Mouse (Mus musculus): ENCODE data around the gene Islr2.

Islr2 gene

DNA sequence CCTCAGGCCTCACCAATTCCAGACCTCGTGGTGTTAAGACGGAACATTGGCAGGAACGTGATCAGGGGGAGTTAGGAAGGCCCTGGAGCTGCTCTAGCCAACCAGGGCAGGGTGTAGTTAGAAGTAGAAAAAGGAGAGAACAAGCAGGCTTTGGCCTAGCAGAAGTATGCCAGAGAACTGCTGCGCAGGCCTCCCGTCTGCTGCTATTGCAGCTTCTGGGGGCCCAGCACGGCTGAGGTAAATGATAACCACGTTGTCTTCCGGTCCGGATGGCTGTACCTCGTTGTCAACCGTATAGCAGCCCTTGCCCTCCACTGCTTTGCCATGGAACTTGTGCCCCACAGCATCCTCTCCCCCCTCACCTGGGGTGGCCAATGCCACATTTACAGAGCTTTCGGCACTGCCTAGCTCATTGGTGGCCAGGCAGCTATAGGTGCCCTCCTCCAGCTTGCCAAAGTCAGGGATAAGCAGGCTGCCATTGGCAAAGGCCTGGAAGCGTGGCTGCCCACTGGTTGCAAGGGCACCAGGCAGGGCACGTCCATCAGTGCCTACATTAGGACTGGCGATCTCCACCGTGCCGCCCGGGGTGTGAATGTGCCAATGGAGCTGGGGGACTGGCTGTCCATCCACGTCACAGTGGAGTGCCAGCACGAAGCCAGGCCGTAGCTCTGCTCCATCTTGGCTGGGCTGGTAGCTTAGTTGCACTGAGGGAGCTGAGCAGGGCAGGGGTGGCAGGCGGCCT, 47.1 kb downstream of the Islr2 start:
- no peak for DNase-seq (ENCODE audit: low read depth in 1 of 2, low spot score in 2 of 2)

DNA sequence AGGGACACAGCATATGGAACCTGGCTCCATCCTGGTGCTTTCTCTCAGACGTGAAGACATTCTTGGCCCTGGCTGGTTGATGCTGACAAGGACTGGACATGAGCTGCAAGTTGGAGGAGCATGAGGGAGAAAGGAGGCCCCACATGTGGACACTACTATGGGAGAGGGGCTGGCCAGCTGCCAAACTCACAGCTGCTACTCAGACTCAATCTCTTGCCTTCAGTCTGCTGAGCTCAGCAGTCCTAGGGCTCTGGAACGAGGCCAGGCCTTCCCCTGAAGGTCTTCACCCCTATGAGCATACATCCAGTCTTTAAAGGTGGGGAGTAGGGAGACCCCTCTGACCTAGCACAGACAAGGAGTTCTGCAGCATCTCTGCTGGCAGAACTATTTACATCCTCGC, 48.8 kb downstream of the Islr2 start:
- no peak for DNase-seq (ENCODE audit: low read depth in 1 of 2, low spot score in 2 of 2)

GRCm38 (mm10) chr9:58153095-58153494, 51.0 kb downstream of the Islr2 start:
- no peak for DNase-seq (ENCODE audit: low read depth in 1 of 2, low spot score in 2 of 2)

- DNase-seq (ENCODE audit: low read depth in 1 of 2, low spot score in 2 of 2): no peak
These were observed 53.3 kb downstream of the Islr2 start for GRCm38 (mm10) chr9:58150733-58151361.

DNA sequence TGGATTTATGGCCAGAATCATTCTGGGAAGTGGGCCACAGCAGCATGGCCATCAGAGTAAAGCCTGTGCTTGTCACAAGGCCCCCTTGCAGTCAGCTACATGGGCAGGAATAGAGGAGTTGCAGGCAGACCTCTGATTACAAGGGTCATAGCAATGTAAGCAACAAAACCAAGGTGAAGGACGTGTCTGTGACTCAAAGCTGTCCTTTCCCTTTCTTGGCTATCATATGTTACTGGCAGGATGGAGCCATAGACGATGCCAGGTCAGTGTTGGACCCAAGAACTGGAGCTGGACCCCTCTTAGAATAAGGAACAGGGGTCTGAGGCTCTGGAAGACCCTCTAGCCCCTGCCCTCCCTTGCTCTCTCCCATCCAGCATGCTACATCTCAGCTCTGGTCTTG, 55.3 kb downstream of the Islr2 start:
- no peak for DNase-seq (ENCODE audit: low read depth in 1 of 2, low spot score in 2 of 2)
